ENCODE assay signal across 9 mouse cellular contexts in genomic region chr4:151763928-151764327, GRCm38 (mm10).
DNase-seq lines count a peak whose midpoint lies in the region; ATAC-seq lines count a peak whose summit lies in the region.
"Had no signal": no experiment of that assay in that cellular context is flagged by ENCODE, and none has a peak within 500 bp of the region (broad histone marks: within the 10 kb centered on the region; RNA-seq: fewer than 3 reads in every experiment).

No protein-coding gene starts in this region.

- H3K9ac ChIP-seq in forebrain, embryonic 16.5 days (replicated peaks; ENCODE audit: low read depth, low read length): no peak overlapping the region
- H3K9ac ChIP-seq in kidney, embryonic 16.5 days (replicated peaks; ENCODE audit: low read length): no peak overlapping the region

- no peak overlapping the region for H3K27ac ChIP-seq in forebrain, embryonic 10.5 days
- H3K27ac ChIP-seq in forebrain, embryonic 16.5 days (ENCODE audit: low read length): no peak overlapping the region
- H3K27ac ChIP-seq in kidney, embryonic 16.5 days (ENCODE audit: low read length): no peak overlapping the region
- H3K27ac ChIP-seq: macrophage had no signal

- WGBS in forebrain, embryonic 10.5 days: 43% methylated on average over 6 of the region's 6 CpGs
- 57% methylated on average over 6 of the region's 6 CpGs for WGBS in forebrain, embryonic 16.5 days
- 35% methylated on average over 6 of the region's 6 CpGs for WGBS in kidney, embryonic 16.5 days

- no peak for ATAC-seq in forebrain, embryonic 16.5 days
- 0 out of 2 replicates have a peak, but pooled peaks have one; percentile 59 for ATAC-seq in kidney, embryonic 16.5 days (ENCODE audit: low FRiP score, low TSS enrichment)

- no peak overlapping the region for H3K4me3 ChIP-seq in forebrain, embryonic 10.5 days
- no peak overlapping the region for H3K4me3 ChIP-seq in forebrain, embryonic 16.5 days (replicated peaks; ENCODE audit: low read length)
- no peak overlapping the region for H3K4me3 ChIP-seq in kidney, embryonic 16.5 days (ENCODE audit: low read length)

- no peaks in the 10 kb centered on the region for H3K9me3 ChIP-seq in forebrain, embryonic 10.5 days
- H3K9me3 ChIP-seq in forebrain, embryonic 16.5 days (ENCODE audit: control insufficient read depth, low read length): no peaks in the 10 kb centered on the region
- H3K9me3 ChIP-seq in kidney, embryonic 16.5 days (ENCODE audit: low read length): no peaks in the 10 kb centered on the region

- H3K4me2 ChIP-seq in forebrain, embryonic 16.5 days (ENCODE audit: low read length): no peak overlapping the region
- no peak overlapping the region for H3K4me2 ChIP-seq in kidney, embryonic 16.5 days (replicated peaks; ENCODE audit: low read depth, low read length)

- peak; percentile 44 for DNase-seq in forebrain, embryonic 10.5 days (ENCODE audit: extremely low spot score, low spot score)
- DNase-seq in testis, postnatal 10 days (ENCODE audit: low spot score): peak; percentile 75
- DNase-seq in testis, postnatal 14 days (ENCODE audit: low spot score): no peak
- DNase-seq in ovary, postnatal 14 days (ENCODE audit: low spot score): peak; percentile 42
- DNase-seq in thymus, adult 18-20 months: no peak
- DNase-seq in urinary bladder, postnatal 36 days (ENCODE audit: low spot score in 2 of 2): no peak

- no peaks in the 10 kb centered on the region for H3K36me3 ChIP-seq in forebrain, embryonic 10.5 days (replicated peaks)
- no peaks in the 10 kb centered on the region for H3K36me3 ChIP-seq in forebrain, embryonic 16.5 days (ENCODE audit: control insufficient read depth, insufficient read depth)
- H3K36me3 ChIP-seq in kidney, embryonic 16.5 days (ENCODE audit: insufficient read depth, low read length): no peaks in the 10 kb centered on the region

- H3K4me1 ChIP-seq in forebrain, embryonic 10.5 days: peaks cover 9% of the 10 kb centered on the region
- peaks cover 11% of the 10 kb centered on the region for H3K4me1 ChIP-seq in forebrain, embryonic 16.5 days (replicated peaks; ENCODE audit: control insufficient read depth, insufficient read depth, low read length)
- H3K4me1 ChIP-seq in kidney, embryonic 16.5 days (ENCODE audit: insufficient read depth, low read length): no peaks in the 10 kb centered on the region

- no peaks in the 10 kb centered on the region for H3K27me3 ChIP-seq in forebrain, embryonic 10.5 days (ENCODE audit: poor library complexity, severe bottlenecking)
- H3K27me3 ChIP-seq in forebrain, embryonic 16.5 days (replicated peaks; ENCODE audit: control insufficient read depth, insufficient read depth, low read length): no peaks in the 10 kb centered on the region
- no peaks in the 10 kb centered on the region for H3K27me3 ChIP-seq in kidney, embryonic 16.5 days (ENCODE audit: insufficient read depth, low read length)

Comparison
In these comparisons a context has a peak if more than half of its experiments do, and no peak if none do; other contexts are left out.
1. DNase-seq: peak in forebrain, embryonic 10.5 days (single experiment), testis, postnatal 10 days (single experiment) and ovary, postnatal 14 days (single experiment); none in testis, postnatal 14 days (single experiment), thymus, adult 18-20 months (0 of 2) and urinary bladder, postnatal 36 days (0 of 2).